Mouse (Mus musculus) heart, postnatal 0 days (tissue): Measurements from ENCODE around the gene Fmod.

Source experiments
- CTCF ChIP-seq: IDR thresholded peaks from 2 replicates; pipeline ENCODE4 v1.5.1; 2016; ENCODE audit warnings: antibody characterized with exemption, control low read depth, low read depth
- EP300 ChIP-seq: IDR thresholded peaks from 2 replicates; pipeline ENCODE4 v1.6.1; 2016; ENCODE audit warnings: antibody characterized with exemption, low read depth

GRCm38 (mm10) chr1:134097080-134097855 is 60.2 kb downstream of the Fmod start:
- TF ChIP-seq CTCF (no peak), EP300 (no peak)
